Mouse (Mus musculus) lung, adult 2 months (tissue): ENCODE measurements around the gene Pex14. TPM values are rescaled to one million over a fixed set of nuclear protein-coding genes. Genes with fewer than 3 reads are reported as not detected.

Experiments used
- DNase-seq: peaks from one replicate; pipeline ENCODE4 v3.0.0; 2022
- H3K4me1 ChIP-seq: fragments of 200-500 bp; 2 replicates; pipeline ENCODE4 v1.6.1; 2011; ENCODE audit warnings: low read length; ENCODE audit not compliant: control insufficient read depth, insufficient read depth
- H3K4me3 ChIP-seq: fragments of 200-500 bp; replicated peaks from 2 replicates; pipeline ENCODE3; 2011; ENCODE audit warnings: low read depth, mild to moderate bottlenecking, control low read depth, low read length; ENCODE audit errors: extremely low read depth
- CTCF ChIP-seq: fragments of 200-500 bp; IDR thresholded peaks from 2 replicates; pipeline ENCODE4 v1.5.1; 2011; ENCODE audit warnings: mild to moderate bottlenecking, low read length, control low read depth; ENCODE audit not compliant: insufficient read depth
- POLR2A ChIP-seq: fragments of 200-500 bp; IDR thresholded peaks from 2 replicates; pipeline ENCODE4 v1.6.1; 2011; ENCODE audit warnings: low read depth, mild to moderate bottlenecking, control low read depth, low read length, borderline replicate concordance; ENCODE audit errors: extremely low read depth
- WGBS: fragments of 180-500 bp; shearing (Covaris S2); methylation state at CpG from one replicate; pipeline ENCODE4 v1.1.7; 2018; 5-methylcytosine and 5-hydroxymethylcytosine counted together
- polyA plus RNA-seq: library from polyadenylated mRNA; depleted of rRNA; stranded (reverse); fragments of >200 nt; gene quantifications from 2 replicates; pipeline ENCODE4 v1.2.3, GENCODE M21; 2012

Gene Pex14
- polyA plus RNA-seq, 1 experiment = 39.2 TPM

DNA sequence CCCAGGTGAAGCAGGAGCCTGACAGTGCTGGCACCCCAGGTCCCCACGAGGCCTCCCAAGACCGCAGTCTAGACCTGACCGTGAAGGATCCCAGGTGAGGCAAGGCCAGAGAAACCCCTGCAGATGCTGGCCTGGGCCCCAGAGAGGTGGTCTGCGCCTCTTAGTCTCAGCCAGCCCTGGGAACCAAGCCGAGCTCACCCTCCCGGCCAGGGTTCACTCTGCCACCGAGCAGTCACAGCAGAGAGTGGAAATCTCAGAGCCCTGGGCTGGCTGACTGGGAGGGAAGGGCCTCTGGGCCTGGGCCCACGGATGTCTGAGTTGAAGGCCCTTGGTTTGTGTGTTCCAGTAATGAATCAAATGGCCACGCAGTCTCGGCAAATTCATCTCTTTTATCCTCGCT is 158.4 kb downstream of the Pex14 start:
- no peak overlapping the region for H3K4me3 ChIP-seq

DNA sequence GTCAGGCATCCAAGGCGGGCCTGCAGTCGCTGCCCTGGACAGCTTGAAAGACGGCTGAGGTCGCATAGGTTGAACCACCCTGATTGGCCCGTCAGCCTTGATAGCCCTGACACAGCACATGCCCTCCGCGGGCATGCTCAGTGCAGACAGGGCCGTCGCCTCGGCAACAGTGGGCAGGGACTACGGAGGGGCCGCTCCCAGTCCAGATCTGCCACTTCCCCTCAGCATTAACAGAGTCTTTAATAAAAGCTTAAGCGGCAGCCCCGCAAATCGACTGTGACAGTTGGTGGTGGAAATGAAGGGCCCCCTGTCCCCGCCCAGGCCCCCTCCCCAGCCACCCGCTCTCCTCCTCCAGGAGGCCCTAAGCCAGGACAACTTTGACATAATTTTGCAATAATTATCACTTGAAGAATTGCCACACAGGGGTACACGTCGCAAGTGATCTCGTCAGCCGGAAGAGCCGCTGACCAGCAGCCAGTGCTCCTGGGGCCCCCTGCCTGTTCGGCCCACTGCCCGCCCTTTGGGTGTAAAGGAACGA is 158.9 kb downstream of the Pex14 start:
- H3K4me1 ChIP-seq = peaks cover 23% of the 10 kb centered on the region
- TF ChIP-seq CTCF (no peak), POLR2A (no peak)
- H3K4me3 ChIP-seq = no peak overlapping the region
- DNase-seq = peak; percentile 75
- 14% methylated on average over 25 of the region's 25 CpGs for WGBS

More for the DNA sequence above, 158.4 kb downstream of the Pex14 start:
- H3K4me1 ChIP-seq = peaks cover 19% of the 10 kb centered on the region
- DNase-seq = no peak
- WGBS = 62% methylated on average over 11 of the region's 11 CpGs
- TF ChIP-seq CTCF (no peak), POLR2A (no peak)

DNA sequence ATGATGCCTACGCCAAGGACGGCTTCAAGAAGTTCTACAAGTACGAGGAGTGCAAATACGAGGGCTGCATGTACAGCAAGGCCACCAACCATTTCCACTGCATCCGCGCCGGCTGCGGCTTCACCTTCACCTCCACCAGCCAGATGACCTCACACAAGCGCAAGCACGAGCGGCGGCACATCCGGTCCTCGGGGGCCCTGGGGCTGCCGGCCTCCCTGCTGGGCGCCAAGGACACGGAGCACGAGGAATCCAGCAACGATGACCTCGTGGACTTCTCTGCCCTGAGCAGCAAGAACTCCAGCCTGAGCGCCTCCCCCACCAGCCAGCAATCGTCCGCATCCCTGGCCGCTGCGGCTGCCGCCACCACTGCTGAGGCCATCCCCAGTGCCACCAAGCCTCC is 161.1 kb downstream of the Pex14 start:
- no peak overlapping the region for H3K4me3 ChIP-seq
- WGBS = 81% methylated on average over 26 of the region's 26 CpGs
- peaks cover 33% of the 10 kb centered on the region for H3K4me1 ChIP-seq
- no peak for TF ChIP-seq CTCF
- TF ChIP-seq POLR2A = no peak
- no peak for DNase-seq

DNA sequence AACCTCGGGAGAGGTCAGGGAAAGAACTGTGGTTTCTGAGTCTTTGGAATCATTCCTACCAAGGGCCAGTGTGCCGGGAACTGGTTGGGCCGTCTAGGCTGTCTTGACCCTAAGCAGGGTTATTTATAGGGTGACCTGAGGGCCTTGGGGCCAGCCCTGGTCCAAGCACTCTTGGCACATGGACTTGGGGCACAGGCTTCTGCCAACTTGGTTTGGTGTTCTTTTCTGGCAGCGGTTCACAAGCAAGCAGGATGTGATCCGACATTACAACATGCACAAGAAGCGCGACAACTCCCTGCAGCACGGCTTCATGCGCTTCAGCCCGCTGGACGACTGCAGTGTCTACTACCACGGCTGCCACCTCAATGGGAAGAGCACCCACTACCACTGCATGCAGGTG is 162.9 kb downstream of the Pex14 start:
- peaks cover 33% of the 10 kb centered on the region for H3K4me1 ChIP-seq
- TF ChIP-seq POLR2A (0 out of 2 replicates have a peak, but pooled peaks have one; percentile 14), CTCF (no peak)
- 46% methylated on average over 12 of the region's 12 CpGs for WGBS
- no peak for DNase-seq
- no peak overlapping the region for H3K4me3 ChIP-seq

DNA sequence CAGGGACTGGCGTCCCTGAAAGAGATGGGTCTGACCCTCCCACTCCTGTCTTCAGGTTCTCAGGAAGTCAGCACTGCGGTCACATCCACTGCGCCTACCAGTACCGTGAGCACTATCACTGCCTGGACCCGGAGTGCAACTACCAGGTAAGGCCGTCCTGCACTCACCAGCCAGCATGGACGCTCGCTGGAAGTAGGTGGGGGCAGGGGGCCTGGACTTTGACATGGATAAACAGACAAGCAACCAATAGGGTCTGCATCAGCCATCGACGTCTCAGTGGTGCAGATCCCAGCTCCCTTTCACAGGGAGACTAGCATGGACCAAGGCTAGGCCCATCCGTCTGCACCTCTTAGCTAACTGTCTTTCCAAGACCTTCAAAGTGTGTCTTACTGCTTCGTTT is 163.6 kb downstream of the Pex14 start:
- no peak for TF ChIP-seq POLR2A
- TF ChIP-seq CTCF = no peak
- no peak overlapping the region for H3K4me3 ChIP-seq
- 88% methylated on average over 12 of the region's 12 CpGs for WGBS

DNA sequence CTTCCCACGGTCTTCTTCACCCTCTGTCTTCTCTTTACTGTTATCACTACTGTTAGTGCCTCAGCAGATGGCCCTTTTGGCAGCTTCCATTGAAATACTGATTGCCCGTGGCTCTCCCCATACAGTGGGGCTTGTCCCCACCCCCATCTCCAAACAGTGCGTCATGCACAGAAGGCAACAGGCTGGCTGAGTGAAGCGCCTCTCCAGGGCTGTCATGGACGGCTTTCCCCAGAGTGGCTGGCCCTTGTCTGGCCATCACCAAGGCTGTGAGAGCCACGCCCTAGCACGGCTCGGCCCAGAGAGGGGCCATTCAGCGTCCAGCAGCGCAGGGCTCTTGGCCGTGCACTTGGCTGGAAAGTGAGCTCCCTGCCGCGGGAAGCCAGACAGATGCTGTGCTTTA is 164.5 kb downstream of the Pex14 start:
- no peak for DNase-seq
- no peak overlapping the region for H3K4me3 ChIP-seq
- peaks cover 28% of the 10 kb centered on the region for H3K4me1 ChIP-seq
- WGBS = 35% methylated on average over 13 of the region's 13 CpGs
- TF ChIP-seq POLR2A = no peak
- TF ChIP-seq CTCF = no peak

More for the DNA sequence above, 163.6 kb downstream of the Pex14 start:
- DNase-seq = no peak
- peaks cover 32% of the 10 kb centered on the region for H3K4me1 ChIP-seq

DNA sequence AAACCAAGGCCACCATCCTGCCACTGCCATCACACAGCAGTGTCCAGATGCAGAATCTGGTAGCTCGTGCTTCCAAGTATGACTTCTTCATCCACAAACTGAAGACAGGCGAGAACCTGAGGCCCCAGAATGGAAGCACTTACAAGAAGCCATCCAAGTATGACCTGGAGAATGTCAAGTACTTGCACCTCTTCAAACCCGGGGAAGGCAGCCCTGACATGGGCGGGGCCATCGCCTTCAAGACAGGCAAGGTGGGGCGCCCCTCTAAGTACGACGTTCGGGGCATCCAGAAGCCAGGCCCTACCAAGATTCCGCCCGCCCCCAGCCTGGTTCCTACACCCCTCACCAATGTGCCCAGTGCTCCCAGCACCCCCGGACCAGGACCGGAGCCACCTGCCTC is 166.6 kb downstream of the Pex14 start:
- TF ChIP-seq CTCF (no peak), POLR2A (no peak)
- peaks cover 38% of the 10 kb centered on the region for H3K4me1 ChIP-seq
- 78% methylated on average over 13 of the region's 13 CpGs for WGBS
- no peak overlapping the region for H3K4me3 ChIP-seq
- no peak for DNase-seq

DNA sequence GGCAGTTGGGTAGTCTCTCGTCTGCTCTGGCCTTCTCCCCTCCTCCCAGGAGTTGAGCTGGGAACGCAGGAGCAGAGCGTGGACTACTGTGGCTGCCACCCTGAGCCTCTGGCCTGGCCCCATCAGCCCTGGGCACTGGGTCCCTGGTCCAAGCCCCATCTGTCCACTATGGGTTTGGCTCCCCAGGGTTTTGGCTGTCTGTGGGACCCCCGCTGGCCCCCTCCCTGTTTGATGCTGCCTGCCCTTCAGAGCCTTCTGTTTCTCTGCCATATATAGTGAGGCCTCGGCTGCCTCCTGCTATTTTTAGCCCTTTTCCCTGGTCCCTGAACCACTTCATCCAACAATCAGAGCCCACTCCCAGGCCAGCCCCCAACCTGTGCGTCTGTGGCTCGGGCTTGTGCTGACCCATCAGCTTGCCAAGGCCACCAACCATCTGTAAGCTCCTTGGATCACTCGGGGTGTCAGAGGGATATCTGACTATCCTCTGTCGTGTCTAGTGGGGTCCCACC is 168.9 kb downstream of the Pex14 start:
- no peak for TF ChIP-seq POLR2A
- no peak for TF ChIP-seq CTCF
- DNase-seq = no peak
- 61% methylated on average over 9 of the region's 9 CpGs for WGBS
- Histone ChIP-seq H3K4me3 (no peak overlapping the region), H3K4me1 (peaks cover 42% of the 10 kb centered on the region)

DNA sequence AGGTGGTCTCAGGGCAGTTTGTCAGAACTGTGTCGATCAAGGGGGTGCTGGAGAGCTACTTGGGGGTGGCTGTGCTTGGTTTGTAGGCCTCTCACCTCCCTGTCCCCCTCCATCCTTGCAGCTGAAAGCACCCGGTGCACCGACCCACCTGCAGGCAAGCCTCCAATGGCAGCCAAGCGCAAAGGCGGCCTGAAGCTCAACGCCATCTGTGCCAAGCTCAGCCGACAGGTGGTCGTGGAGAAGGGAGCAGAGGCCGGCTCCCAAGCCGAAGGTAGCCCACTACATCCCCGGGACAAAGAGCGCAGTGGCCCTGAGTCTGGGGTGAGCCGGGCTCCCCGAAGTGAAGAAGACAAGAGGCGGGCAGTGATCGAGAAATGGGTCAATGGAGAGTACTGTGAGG is 170.8 kb downstream of the Pex14 start:
- Histone ChIP-seq H3K4me3 (no peak overlapping the region), H3K4me1 (peaks cover 42% of the 10 kb centered on the region)
- DNase-seq = no peak
- WGBS = 93% methylated on average over 16 of the region's 16 CpGs
- TF ChIP-seq POLR2A (no peak), CTCF (no peak)

DNA sequence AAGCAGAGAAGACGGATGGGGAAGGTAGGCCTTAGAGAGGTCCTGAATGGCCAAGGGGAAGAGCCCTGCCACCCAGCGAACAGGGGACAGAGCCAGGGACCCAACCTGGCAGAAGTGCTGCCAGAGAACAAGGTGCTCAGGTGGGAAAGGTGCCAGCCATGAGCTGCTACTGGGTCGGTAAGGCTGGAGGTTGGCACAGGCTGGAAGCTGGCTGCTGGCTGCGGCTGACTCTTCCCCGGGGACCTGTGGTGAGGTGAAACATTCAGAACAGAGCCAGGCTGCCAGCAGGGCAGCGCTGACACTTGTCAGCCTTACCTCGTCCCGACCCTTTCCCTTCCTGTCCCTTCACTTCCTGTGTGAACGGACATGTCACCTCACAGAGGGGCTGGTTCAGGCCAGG is 171.4 kb downstream of the Pex14 start:
- 34% methylated on average over 9 of the region's 9 CpGs for WGBS
- TF ChIP-seq POLR2A (no peak), CTCF (no peak)
- Histone ChIP-seq H3K4me1 (peaks cover 48% of the 10 kb centered on the region), H3K4me3 (no peak overlapping the region)
- DNase-seq = no peak

DNA sequence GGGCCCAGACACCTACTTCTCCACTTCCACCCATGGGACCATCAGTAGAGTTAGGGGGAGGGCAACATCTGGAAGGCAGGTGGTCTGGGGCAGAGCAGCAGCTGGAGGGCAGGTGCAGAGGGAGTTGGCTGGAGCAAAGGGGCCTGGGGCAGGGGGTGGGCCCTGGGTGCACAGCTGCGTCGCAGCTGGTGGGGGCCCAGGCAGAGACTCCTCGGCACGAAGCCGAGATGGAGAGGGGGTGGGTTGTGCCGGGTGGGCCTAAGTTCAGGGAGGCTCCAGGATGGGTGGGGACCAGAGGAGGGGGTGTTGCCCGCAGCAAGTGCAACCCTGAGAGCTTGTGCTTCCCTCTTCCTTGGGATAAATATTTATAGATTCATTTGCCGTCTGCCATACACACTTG is 173.2 kb downstream of the Pex14 start:
- DNase-seq = no peak
- no peak for TF ChIP-seq CTCF
- peaks cover 51% of the 10 kb centered on the region for H3K4me1 ChIP-seq
- 34% methylated on average over 8 of the region's 8 CpGs for WGBS
- no peak overlapping the region for H3K4me3 ChIP-seq
